In genomic region chr13:101501061-101501460, GRCm38 (mm10) we compare ENCODE assay signal across 15 mouse cellular contexts.
"Had no signal": no experiment of that assay in that cellular context is flagged by ENCODE, and none has a peak within 500 bp of the region (broad histone marks: within the 10 kb centered on the region; RNA-seq: fewer than 3 reads in every experiment).

No protein-coding gene starts in this region.

- H3K9ac ChIP-seq: liver, embryonic 15.5 days; liver, postnatal 0 days; lung, embryonic 15.5 days; midbrain, embryonic 13.5 days; midbrain, embryonic 15.5 days; neural tube, embryonic 12.5 days had no signal

- H3K27ac ChIP-seq: liver, embryonic 15.5 days; lung, embryonic 15.5 days; midbrain, embryonic 13.5 days; midbrain, embryonic 15.5 days; neural tube, embryonic 12.5 days had no signal

- H3K4me3 ChIP-seq: liver, embryonic 15.5 days; lung, embryonic 15.5 days; megakaryocyte, embryonic 14.5 days; midbrain, embryonic 13.5 days; midbrain, embryonic 15.5 days; neural tube, embryonic 12.5 days had no signal

- H3K9me3 ChIP-seq: liver, embryonic 15.5 days; lung, embryonic 15.5 days; midbrain, embryonic 13.5 days; midbrain, embryonic 15.5 days; neural tube, embryonic 12.5 days had no signal

- H3K4me1 ChIP-seq: midbrain, embryonic 13.5 days; midbrain, embryonic 15.5 days; neural tube, embryonic 12.5 days had no signal

- ATAC-seq: liver, postnatal 0 days; lung, postnatal 0 days had no signal

- H3K36me3 ChIP-seq: liver, embryonic 15.5 days; lung, embryonic 15.5 days; midbrain, embryonic 13.5 days; midbrain, embryonic 15.5 days; neural tube, embryonic 12.5 days had no signal

- H3K27me3 ChIP-seq: lung, embryonic 15.5 days; midbrain, embryonic 13.5 days; midbrain, embryonic 15.5 days; neural tube, embryonic 12.5 days had no signal

- H3K4me2 ChIP-seq: liver, embryonic 15.5 days; lung, embryonic 15.5 days; midbrain, embryonic 11.5 days; midbrain, embryonic 13.5 days; midbrain, embryonic 15.5 days; neural tube, embryonic 12.5 days had no signal

- DNase-seq: liver, postnatal 0 days; lung, adult 2 months; lung, postnatal 4 days; right cerebral cortex, postnatal 14 days; thymus, adult 18-20 months; thymus, postnatal 14 days; thymus, postnatal 36 days had no signal
